Mouse (Mus musculus): ENCODE measurements at regions not wholly inside any gene's neighbourhood (a gene's known extent, or its start where the extent isn't known, plus 50 kb on each side); places are given as distances from the start of the nearest gene placed in this dataset.

- TF ChIP-seq TAL1 (IDR thresholded peaks at IDR 0.05; ENCODE audit: low read length) (no peak), GATA1 (IDR thresholded peaks at IDR 0.05; ENCODE audit: low read length) (no peak)
Observed at GRCm38 (mm10) chr8:89139876-89140275, 95.9 kb upstream of the Sall1 start.

Data from erythroblast, embryonic 14.5 days (primary cell).